Mouse (Mus musculus) embryo, embryonic 11 days (tissue): Measurements from ENCODE around the gene Cabp4.
"Not testable (repeated sequence)": the region's sequence is repeated elsewhere in the genome, so short reads cannot be mapped to it uniquely, and the experiment has no call there.

Experiments used
- DNase-seq: peaks from one replicate; pipeline ENCODE4 v3.0.0-alpha.2; 2015

Gene Cabp4

DNA sequence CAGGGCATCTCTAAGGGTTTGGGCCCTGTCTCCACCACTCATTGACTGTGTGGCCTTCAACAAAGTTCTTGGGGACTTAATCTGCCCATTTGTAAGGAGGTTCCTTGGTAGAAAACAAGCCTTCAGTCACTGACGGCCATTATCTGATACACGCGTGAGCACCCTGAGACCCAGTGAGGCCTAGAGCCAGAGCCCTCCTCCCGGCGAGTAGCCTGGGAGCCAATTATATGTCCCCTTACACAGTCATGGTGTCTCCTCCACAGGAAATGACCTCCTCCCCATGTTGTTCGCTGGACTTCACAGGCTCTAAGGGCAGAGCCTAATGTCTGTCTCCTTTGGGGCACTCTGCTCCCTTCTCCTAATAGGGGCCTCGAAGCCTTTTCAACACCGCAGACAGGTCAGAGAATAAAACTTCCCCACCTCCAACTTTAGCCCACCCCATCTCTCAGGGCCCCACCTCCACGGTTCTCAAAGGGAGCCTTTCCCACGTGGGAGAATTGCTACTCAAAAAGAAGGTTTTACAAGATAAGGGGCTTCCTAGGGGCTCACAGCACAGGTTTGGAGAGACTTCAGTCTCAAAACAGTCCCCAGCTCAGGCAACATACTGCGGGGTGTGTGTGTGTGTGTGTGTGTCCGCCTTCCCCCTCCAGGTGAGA is 2.7 kb upstream of the Cabp4 start:
- DNase-seq: no peak

- no peak for DNase-seq
Observed at GRCm38 (mm10) chr19:4145936-4146335, 2.1 kb upstream of the Cabp4 start.

DNA sequence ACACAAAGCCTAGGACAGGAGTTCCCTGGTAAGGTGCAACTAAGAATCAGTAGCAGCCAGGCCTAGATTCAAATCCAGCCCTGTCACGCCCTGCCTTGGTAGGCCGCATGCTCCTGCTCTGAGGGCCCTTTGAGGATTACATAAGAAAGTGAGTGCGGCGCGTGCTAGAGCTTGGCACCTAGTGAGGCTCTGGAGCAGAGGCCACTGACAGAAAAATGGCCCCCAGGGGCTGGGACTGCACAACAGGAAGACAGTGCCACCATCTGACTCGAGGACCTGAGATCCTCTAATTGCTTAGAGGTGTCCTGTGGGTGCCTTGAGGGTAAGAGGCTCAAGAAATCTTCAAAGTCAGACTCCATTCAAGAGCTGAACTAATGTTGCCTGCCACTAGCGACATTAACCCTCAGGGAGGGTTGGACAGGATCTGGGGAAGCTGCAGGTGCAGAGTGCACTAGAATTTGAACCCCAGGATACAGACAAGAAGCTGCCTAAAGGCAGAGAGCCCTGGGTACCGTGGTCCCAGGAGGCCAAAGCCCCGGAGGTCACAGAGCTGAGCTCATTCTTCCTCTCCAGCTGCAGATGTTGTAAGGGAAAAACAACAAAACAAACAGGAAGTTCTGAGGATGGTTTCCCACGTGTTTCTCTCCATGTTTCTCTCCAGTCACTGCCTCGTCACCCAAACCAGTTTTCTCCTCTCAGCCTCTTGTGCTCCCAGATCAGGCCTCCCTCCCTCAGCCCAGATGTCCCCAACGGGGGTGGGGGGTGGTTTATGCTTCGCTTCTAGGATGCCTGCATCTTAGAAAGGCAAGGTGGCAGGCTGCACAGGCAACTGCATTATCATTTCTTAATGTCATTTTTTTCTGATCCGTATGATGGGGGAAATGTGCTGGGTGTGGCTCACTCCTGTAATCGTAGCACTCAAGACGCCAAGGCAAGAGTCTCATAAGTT is 991 bp upstream of the Cabp4 start:
- DNase-seq: no peak

GRCm38 (mm10) chr19:4142416-4143173 is 1.2 kb downstream of the Cabp4 start:
- no peak for DNase-seq

DNA sequence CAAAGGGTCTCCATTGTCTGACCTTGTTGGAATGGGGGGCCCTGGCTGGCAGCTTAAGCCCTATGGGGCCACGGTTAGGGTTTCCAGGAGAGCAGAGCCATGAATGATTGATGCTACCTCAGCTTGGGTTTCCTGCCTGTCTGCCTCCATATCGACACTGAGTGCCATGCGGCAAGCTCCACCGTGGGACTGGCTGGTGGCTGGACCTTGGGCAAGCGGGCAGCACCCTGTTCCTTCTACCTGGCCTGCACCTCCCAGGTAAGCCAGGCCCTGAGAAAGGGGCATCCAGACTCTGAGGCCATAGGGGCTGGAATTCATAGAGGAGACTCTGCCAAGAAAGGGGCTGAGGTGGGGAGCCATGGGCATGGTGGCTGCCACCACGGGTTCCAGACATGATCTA is 3.7 kb downstream of the Cabp4 start:
- no peak for DNase-seq

DNA sequence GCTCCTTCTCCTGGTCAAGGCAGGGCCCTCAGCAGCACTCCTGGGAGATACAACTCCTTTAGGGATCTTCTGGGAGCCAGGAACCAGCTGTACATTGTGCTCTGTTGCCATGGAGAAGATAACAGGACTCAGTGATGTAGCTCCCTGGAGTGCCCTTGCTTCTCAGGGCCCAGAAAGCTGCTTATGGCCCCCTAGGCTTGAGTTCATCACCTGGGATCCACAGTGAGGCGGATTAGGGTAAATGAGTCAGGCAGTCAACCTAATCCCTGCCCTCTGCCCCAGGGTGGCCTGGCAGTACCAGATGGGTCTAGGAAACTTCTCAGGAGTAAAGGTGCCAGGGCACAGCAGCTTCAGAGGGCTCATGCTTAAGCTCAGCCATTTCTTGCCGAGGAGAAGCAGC is 4.4 kb downstream of the Cabp4 start, which contains the start of gene Gpr152:
Gene Gpr152, plus strand, starts transcription at position 342 of the 400 bp plus-strand sequence.
- no peak for DNase-seq

DNA sequence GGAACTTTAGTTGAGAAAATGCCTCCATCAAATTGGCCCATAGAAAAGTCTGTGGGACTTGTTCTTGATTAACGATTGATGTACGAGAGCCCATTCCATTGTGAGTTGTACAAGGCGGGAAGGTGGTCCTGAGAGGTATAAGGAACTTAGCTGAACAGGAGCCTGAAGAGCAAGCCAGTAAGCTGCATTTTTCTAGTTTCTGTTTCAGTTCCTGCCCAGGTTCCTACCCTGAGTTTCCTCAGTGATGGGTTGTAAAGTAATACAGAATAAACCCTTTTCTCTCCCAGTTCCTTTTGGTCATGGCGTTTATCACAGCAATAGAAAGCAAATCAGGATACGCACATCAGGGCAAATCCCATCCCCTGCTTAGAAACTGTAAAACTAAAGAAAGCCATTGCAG is 5.9 kb downstream of the Cabp4 start:
- no peak for DNase-seq

- DNase-seq: no peak
Observed at GRCm38 (mm10) chr19:4136463-4136862, 7.4 kb downstream of the Cabp4 start.

- DNase-seq: not testable (repeated sequence)
Observed at GRCm38 (mm10) chr19:4135963-4136345, 7.9 kb downstream of the Cabp4 start.

DNA sequence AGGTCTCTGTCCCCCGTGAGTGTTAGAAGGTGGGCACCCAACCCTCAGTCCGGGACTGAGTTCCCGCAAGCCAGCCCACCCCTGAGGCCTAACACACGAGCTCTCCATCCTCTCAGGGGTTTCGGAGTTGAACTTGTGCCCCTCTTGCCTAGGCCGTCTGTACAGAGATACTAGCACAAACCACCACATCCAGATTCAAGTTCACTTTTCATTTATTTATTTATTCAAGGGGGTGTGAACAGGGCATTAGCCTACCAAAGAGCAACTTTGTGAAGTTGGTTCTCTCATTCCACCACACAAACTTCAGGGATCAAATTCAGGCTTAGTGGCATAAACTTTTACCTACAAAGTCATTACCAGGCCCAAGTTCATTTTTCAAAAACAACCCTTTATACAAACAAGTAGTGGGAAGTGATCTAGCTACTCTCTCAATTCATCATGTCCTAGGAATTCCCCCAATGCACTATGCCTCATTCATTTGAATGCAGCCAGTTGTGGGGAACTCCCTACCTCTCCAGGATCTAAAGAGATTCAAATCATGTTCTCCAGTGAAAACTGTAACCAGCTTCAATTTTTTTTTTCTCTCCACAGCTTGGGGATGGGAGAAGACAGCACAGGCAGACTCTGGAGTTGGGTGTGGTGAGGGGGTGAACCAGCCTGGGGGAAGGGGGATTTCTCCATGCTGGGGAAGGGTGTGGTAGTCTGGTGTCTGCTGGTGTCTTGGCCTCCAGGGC is 8.4 kb downstream of the Cabp4 start:
- DNase-seq: not testable (repeated sequence)

DNA sequence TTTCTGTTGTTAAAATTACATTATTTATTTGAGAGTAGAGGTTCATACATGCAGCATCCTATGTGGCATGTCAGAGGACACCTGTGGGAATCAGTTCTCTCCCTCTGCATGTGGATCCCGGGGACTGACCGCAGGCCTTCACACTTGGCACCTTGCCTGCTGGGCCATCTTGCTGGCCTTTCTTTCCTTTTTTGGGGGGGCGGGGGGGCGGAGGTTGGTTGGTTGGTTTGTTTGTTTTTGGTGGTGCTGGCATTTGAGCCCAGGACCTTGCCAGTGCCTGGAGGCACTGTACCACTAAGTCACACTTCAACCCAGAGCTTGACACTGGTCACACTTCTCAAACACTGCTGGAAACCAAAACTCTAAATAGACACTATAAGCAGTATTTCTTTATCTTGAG is 9.5 kb downstream of the Cabp4 start:
- DNase-seq: no peak

DNA sequence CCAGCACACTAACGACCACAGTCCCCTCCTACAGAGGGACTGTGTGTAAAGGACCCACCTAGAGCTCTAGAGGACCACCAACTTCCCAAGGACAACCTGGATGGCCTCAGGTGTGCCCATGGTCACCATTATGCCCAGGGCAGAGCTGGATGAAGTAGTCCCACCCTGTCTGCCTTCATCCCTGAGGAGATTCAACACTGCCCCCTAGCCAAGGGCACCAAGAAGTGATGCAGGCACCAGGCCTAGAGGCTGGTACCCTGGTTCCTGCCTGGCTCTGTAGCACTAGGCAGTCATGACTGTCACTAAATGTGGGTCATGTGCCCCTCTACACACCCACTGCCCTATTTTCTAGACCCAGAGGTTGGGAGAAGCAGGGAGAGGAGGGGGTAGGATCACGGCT is 12.1 kb downstream of the Cabp4 start:
- DNase-seq: no peak

DNA sequence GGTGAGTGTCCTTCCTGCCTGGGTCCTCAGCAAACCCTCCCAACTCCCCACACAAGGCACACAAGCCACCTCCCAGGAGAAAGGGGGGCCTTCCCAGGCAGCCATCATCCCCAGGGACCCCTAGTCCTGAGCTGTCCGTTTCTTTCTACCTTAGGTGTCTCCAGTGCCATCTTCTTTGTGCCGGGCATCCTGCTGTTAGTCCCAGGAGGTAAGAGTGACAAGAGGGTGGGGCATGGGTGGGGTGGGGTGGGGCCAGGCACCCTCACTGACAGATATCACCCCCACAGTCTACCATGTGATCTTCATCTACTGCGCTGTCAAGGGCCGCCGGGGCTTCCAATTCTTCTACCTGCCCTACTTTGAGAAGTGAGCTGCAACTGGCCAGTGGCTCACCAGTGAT is 12.8 kb downstream of the Cabp4 start:
- no peak for DNase-seq

DNA sequence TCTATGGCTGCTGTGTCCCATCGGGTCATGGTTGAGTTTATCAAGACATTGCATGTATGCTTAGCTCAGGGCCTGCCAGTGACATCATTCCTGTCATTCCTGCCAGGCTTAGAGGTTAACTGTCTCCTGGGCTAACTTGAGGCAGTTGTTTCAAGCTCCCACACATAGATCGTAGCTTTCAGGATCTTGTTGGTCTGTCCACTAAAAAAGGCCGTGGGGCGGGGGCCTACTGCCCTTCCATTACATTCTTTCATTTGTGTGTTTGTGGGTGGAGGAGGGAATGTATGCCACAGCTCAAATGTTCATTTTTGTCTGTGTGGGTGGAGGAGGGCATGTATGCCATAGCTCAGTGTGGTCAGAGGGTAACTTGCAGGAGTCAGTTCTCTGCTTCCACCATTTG is 13.7 kb downstream of the Cabp4 start:
- no peak for DNase-seq

DNA sequence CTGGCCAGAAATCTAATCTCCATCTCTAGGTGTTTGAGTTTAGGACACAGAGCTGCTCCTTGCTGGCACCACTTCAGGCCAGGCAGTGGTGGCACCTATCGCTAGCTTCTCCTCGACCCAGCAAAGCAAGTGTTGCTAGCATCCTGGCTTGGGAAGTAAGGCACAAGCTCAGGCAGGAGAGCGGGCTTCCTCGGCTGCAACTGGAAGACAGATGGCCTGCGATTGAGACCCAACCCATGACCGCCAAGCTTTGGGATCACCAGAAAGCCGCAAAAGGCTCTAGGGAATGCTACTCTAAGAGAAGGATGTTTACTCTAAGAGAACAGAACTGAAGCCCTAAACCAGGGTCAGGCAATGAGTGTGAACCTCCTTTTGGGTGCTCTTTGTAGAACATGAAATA is 14.4 kb downstream of the Cabp4 start:
- DNase-seq: no peak

DNA sequence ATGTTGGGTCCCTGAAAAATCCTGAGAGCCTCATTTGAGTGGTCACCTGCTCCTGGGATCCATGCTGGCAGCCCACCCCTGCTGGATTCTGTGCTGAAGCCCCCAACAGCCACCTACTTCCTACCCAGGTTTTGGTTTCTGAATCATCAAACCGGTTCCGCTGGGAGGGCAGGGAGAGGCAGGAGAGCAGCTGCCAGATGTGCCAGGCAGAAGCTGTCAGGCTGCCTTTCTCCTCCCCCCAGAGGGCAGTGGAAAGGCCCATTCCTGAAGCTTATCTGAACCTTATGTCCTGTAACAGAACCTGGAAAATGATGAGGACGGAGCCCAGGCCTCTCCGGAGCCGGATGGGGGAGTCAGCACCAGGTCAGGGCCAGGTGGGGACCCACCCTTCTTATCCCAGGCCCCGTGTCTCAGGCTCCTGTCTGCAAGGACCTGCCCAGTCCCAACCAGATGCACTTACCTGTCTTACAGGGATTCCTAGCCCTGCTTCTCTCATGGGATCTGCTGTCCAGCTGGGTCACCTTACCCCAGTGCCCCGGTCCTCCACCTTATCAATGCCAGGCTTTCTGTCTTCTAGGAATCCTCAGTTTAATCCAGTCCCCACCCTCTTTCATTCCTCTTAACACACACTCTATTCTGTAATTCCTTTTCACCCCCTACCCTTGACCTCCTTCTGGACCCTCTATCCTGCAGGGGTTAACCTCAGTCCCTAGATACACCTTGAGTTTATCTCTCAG is 16.9 kb downstream of the Cabp4 start:
- DNase-seq: no peak

GRCm38 (mm10) chr19:4125741-4126696 is 17.8 kb downstream of the Cabp4 start, which contains the start of gene Aip:
TSS of gene Aip (minus strand) at chr19:4125858.
- DNase-seq: peak; percentile 99

GRCm38 (mm10) chr19:4125268-4125667 is 18.6 kb downstream of the Cabp4 start:
- peak; percentile 19 for DNase-seq

- DNase-seq: no peak
Observed at GRCm38 (mm10) chr19:4124432-4124831, 19.4 kb downstream of the Cabp4 start.
